Mouse (Mus musculus) layer of hippocampus, postnatal 36 days (tissue): ENCODE measurements around the gene Lrrc66. TPM values are rescaled to one million over a fixed set of nuclear protein-coding genes. Genes with fewer than 3 reads are reported as not detected.

Source experiments
- DNase-seq, 2 experiments: peaks; one replicate each; pipeline ENCODE4 v3.0.0; 2022
- total RNA-seq, 2 experiments: library from RNA; stranded (reverse); gene quantifications; 2 replicates each; pipeline ENCODE4 v1.2.3; 2021

The Lrrc66 gene
- total RNA-seq, 2 experiments from 2014 or later = not detected

DNA sequence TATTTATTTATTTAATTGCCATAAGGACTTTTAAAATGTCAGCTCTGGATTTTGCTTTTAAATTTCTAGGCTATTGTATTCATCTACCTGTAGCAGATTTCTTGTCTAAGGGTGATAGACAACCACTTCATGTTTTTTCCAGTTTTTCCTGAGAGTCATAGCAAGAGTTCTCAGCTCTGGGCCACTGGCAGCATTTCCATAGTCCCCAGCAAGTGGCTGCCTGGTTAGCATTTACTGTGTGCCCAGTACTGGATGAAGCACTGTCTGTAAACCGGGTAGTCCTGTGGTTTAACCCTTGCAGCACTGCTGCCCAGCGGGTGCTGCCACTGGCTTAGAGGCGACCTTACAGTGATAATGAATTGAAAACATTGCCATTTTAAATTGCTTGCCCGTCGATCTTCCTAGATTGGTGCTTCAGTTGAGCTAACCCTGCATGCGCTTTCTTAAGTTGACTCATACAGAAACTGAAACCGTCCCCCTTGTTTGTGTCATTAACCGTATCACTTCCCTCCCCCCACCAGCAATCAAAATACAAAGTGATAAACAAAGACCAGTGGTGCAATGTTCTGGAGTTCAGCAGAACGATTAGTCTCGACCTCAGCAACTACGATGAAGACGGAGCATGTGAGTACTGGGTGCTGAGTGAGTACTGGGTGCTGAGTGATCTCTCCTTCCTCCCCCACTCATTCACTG, 75.4 kb downstream of the Lrrc66 start:
- no peak for DNase-seq

Other genes starting within 250 kb of the Lrrc66 start
- gene Cwh43, start 226.5 kb downstream of the Lrrc66 start, total RNA-seq = under 1 TPM; 0.48 to 0.82 TPM
- 100 to 1,000 TPM; 123 to 131 TPM for gene Dcun1d4, start 151.5 kb downstream of the Lrrc66 start, total RNA-seq
- gene Sgcb, start 15.3 kb upstream of the Lrrc66 start, total RNA-seq = 10 to 100 TPM; 48.7 to 51.7 TPM
- 1 to 10 TPM in 1 of 2 experiments, under 1 TPM in 1; 0.45 to 1.2 TPM for gene Spata18, start 18.9 kb upstream of the Lrrc66 start, total RNA-seq